Mouse (Mus musculus): ENCODE data around the gene Lima1.
A peak's percentile ranks its signal among the peaks of the same experiment; 100 is the strongest.

Lima1 gene

DNA sequence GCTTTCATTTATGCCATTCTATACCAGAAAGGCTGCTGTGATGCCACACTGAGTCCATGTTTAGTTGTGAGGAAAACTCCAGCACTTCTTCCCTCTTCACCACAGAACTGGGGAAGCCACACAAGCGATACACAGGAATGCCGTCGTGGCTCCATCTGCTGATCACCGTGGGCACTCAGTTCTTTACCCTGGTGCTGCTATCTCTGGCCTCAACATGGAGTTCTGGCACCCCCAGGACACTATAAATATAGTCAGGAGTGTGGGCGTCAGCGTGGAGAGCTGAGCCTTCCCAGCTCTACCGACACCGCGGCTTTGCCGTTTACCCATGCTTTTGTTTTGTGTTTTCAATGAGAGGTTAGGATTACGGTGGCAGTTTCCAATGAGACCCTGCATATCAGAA, 138.6 kb downstream of the Lima1 start:
- no peak for DNase-seq (ENCODE audit: low spot score in 2 of 2)

DNA sequence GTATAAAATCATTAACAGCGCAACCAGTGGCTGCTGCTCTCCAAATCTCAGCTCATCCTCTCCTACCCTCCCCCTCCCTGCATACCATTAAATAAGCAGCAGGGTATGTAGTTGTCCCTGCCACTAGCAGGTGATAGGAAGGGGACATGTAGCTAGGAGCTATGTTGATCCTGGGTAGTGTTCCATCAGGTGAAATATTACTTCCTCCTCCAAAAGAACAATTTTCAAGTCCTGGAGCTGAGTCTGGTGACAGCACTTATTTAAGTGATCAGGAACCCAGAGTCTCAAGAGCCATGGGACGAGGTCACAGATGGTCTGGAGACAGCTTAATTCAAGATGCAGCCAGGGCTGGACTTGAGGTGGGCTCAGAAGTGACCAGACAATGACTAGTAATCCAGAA, 139.6 kb downstream of the Lima1 start:
- peak; percentile 100 for DNase-seq (ENCODE audit: low spot score in 2 of 2)

DNA sequence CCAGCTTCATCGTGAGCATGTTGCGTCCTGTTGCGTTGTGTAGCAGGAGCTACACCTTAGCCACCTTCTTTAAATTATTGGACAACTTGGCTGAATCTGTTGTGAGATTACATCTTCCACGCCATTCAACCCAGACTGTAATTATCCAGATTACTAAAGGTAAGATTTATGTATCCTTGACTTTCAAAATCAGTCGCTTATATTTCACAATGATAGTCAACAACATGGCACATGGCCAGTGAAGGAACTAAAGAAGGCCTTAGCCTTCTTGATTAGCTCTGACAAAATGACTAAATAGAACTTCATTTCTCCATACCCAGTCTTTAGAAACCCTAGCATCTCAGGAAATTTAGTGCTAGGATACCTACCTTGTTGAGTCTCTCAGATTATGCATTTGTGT, 142.1 kb downstream of the Lima1 start:
- DNase-seq (ENCODE audit: low spot score in 2 of 2), result no peak

DNA sequence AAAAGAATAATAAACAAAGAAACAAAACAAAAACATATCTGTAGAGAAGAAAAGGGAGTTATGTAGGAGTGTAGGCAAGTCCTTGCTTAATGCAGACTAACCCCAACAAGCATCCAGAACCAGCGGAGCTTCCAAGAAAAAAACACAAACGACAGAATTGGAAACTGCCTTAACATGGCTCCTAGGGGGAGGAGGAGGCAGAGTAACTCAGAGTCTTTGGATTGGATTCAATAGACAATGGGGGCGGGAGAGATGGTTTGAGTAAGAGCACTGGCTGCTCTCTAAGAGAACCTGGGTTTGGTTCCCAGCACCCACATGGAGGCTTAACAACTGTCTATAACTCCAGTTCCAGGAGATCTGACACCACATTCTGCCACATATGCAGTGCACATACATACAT, 143.6 kb downstream of the Lima1 start:
- no peak for DNase-seq (ENCODE audit: low spot score in 2 of 2)

DNA sequence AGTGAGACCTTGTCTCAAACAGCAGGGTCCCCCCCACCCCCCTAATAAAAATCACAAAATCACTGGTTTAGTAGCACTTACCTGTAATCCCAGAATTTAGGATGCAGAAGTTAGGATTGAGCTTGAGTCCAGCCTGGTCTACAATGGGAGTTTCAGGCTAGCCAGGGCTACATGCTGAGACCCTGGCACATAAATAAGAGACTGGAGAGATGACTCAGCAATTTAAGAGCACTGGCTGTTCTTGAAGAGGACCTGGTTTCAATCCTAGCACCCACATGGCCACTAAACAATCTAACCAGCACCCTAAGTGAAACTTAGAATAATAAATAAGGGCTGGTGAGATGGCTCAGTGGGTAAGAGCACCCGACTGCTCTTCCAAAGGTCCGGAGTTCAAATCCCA, 144.1 kb downstream of the Lima1 start:
- no peak for DNase-seq (ENCODE audit: low spot score in 2 of 2)

DNA sequence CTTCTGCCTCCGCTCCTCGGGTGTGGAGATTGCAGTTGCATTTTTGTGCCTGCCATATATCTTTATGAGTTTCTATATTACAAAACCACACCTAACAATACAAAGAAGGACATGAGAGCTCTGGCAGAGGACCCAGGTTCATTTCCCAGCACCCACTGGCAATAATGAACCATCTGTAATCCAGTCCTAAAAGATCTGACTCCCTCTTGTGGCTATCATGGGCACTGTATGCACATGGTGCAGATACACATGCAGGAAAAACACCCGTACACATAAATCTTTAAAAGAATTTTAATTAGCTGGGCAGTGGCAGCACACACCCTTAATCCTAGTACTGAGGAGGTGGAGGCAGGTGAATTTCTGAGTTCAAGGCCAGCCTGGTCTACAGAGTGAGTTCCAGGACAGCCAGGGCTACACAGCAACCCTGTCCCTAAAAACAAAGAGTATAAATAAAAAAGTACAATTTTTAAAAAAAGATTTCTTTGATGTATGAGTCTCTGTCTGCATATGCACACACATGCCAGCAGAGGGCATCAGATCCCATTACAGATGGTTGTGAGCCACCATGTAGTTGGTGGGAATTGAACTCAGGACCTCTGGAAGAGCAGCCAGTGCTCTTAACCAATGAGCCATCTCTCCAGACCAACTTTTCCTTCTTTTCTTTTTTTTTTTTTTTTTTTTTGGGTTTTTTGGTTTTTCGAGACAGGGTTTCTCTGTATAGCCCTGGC, 146.0 kb downstream of the Lima1 start:
- no peak for DNase-seq (ENCODE audit: low spot score in 2 of 2)

All from frontal cortex, postnatal 10 days (tissue).